Mouse (Mus musculus) thymus, postnatal 0 days (tissue): ENCODE data around the gene Acadl. TPM values are rescaled to one million over a fixed set of nuclear protein-coding genes. Genes with fewer than 3 reads are reported as not detected.

Experiments used
- DNase-seq: peaks from one replicate; pipeline ENCODE4 v3.0.0-alpha.2; 2015; ENCODE audit warnings: low spot score
- polyA plus RNA-seq: library from polyadenylated mRNA; unstranded; fragments of >200 nt; fragmentation: Nextera tagmentation; extraction: Ambion mirVana; gene quantifications from 2 replicates; pipeline ENCODE4 v1.2.1, GENCODE M21; 2015

Gene Acadl
- polyA plus RNA-seq: 77.5 and 89.0 TPM in 2 replicates

DNA sequence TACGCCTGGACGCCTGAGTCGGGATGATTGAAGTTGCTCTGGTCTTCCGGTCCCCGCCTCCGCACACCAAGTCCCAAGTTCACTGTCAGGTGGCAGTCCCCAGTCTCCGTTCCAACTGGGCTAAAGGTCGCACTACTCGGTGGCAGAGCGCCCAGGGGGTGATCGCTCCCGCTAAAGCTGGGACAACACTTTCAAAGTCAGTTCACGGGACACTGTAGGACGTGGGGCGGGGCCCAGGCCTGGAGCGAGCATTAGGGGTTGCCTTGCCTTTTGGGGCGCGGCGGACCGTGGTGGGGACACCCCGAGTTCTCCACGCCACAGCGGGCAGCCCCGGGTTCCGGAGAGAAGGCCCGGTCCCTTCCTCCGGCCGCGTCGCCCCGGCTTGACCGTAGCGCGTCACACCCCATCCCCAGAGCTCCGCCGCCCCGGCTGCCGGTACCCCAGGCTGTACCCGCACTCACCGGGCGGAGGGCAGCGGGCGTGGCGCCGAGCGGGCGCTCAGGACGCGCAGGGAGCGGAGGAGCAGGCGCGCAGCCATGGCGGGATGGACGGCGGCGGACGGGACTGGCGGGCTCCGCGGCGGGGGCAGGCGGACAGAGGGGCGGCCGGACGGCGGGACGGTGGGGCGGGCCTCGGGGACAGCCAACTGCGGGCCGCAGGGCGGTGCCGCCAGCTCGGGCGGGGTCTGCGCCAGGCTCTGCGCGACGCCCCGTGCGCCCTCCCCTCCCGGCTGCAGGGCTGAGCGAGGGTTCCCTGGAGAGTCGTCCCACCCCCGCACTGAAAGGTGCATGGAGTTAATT lies at the start of gene Acadl:
TSS of gene Acadl (minus strand) at position 566 of the 800 bp plus-strand sequence.
- DNase-seq: peak; percentile 61

DNA sequence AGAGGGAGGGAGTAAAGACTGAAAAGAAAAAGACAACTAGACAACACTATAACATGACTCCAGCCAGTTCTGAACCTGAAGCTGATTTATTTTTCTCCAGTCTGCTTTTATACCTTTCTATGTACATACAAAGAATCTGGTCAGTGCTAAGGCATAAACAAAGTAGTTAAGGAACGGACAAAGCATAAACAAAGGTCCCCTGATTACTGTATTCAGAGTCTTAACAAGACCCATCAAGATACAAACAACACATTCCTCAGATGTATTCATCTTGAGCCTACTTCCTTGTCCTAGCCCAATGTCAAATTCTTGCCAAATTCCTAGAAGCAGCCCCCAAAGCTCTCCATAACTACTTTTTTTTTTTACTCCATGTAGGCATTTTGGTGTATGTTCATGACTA lies 49.2 kb upstream of the Acadl start:
- no peak for DNase-seq

DNA sequence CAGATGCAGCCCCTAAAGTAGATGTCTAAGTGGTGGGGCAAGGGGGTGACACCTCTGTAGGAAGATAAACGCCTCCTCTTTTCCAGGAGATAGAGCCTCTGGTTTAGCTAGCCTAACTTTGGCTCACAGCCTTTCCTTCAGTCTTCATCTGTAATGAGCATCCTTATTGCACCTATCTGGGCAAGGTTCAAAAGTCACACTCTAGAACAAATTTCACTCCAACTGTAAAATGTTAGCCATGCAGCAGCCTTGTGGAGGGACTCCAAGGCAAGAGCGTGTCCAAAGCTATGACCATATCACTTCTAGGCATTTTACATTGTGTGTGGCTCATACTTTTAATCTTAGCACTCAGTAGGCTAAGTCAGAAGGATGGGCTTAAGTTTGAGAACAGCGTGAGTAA lies 39.5 kb upstream of the Acadl start:
- no peak for DNase-seq

DNA sequence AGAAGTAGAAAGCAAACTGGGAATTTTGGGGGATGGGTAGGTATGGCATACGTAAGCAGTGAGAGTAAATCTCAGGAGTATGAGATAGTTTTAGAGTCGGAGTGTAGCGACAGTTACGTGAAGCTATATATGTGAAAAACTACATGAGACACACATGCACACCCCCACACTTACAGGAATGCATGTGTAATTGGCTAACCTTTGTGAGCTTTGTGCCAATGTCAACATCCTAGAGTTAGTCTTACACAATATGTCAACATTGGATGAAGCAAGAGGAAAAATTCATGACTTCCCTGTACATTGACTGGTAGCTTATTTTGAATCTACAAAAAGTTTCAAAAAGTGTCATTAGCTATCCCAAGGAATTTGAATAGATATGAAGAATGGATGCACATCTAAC lies 37.9 kb upstream of the Acadl start:
- no peak for DNase-seq

DNA sequence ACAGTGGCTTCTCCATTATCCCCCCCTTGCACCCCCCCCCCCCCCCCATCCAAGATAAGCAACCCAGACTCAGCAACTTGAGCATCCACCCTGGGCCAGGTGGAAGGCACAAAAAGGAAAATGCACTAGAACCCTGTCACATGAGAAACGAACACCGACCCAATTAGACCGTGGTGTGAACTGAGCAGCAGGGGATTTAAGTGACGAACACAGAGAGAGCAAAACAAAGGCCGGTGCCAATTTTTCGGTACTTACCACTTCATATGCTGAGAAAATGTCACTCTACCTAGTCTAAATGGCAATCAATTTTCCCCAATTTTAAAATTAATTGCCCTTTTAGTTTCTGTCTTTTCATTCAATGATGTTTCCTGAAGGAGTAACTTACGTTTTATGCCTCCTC lies 35.2 kb upstream of the Acadl start:
- no peak for DNase-seq

DNA sequence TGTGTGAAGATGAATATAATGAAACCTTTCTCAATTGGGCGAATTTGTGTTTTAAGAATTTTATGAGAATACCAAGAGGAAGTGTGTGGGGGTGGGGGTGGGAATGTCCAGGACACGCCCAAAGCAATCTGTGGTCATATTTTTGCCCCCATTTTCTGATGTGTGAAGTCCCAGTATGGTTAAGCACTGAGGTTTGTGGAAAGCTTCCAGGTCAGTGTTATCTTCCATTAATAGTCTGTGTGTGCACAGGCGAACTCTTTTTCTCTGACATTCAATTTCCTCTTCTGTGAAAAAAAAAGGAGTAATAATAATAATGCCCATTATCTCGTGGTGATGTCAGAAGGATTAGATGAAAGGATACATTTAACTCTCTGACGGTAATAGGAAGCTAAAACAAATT lies 33.5 kb upstream of the Acadl start:
- no peak for DNase-seq

DNA sequence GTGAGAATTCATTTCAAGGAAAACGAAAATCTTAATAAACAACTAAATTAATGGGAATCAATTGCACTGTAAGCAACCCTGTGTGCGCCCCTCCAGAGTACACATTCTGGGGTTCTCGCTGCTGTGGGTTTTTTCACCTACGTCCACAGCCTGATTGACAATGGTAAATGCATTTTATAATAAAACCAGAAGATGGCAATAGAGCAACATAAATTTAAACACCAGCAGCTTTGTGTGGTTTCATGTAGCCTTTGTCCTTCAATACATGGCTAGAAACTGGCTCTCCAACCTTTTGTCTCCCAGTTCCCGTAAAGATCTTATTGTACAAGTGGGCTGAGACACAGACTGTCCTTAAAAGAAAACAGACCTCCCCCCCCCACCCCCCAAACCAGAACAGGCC lies 33.0 kb upstream of the Acadl start:
- DNase-seq: peak; percentile 26

DNA sequence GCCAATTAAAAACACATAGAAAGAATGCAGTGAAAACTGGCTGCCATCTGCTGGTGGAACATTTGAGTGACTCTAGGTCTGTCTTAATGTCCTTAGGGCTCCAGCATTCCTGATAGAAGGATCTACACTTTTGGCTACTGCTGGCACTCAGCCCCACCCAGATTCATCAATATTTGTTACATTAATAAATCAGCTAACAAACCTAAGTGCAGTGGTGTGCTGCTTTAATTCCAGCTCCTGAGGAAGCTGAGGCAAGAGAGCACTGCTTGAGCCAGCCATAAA lies 32.7 kb upstream of the Acadl start:
- DNase-seq: no peak

DNA sequence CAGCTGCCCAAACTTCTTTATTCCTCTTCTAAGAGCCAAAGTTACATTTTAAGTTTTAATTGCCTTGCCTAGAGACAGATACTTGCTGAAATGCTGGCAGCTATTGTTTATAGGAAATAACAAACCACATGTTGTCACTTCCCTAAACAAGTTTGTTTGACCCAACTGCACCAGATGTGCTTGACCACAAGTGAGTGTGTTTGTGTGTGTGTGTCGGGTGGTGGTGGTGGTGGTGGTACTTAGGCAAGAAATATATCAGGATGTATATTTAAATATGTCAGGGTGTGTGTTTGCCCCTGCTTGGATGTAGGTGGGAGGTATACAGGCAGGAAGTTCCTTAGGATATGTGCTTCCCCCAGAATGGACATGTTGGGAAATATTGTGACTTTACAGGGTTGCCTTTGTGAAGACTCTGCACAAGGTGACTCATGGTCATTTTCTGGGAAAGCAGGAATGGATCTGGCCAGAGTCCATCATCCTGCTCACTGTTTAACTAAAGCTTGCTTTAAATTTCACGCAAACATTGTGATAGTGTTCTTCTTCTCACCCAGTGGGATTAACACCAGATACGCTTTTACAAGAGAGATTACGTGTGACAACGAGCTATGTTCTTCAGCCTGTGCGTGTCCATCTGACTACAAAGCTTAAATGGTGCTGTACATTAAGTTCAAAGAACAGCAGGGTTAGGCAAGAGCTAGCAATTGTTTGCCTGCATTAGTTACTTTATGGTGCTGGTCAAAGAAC lies 32.2 kb upstream of the Acadl start:
- no peak for DNase-seq

DNA sequence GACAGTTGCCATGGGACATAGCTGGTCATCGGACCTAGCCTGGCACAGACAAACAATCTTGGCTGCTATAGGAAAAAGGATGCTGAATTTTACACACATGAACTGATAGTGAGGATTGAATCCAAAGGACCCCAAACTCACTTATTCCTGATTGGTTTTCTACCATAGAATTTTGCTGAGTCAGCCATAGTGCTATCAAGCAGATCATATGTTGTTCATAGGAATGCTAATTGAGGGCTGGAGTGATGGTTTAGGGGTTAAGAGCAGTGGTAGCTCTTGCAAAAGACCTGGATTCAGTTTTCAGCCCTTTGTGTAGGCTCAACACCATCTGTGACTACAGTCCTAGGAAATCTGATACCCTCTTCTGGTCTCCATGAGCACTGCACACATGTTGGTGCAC lies 24.1 kb upstream of the Acadl start:
- no peak for DNase-seq

DNA sequence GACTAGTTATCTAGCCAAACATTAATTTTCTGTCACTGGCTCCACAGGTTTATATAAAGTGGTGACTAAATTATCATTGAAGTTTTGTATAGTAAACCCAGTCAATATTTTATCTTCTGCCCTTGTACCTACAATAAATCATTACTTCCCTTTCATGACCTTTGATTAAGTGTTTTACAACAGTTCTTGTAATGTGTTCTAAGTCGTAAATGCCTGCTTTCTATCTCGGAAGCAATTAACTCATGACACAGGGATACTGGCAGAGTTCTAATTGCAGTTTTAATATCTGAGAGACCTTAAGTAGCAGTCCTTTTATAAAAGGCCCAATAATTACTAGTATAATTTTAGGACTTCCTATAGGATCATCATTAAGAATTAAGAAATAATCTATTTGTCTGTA lies 17.1 kb upstream of the Acadl start:
- no peak for DNase-seq

DNA sequence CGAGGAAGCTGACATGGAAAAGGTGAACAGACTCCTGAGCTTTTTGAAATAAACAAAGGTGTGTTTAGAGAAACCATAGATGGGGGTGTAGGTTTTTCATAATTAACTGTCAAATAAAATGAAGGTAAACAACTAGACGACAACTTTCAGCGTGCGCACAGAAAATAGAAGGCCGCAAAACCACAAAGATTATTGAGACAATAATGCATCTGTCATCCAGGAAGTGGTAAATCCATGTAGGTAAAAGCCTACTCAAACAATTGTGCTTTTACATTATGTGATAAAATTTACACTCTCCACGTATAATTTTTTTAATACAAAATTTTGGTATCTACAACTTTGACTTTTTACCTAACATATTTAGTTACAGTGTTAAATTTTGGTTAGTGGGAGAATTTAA lies 11.7 kb upstream of the Acadl start:
- DNase-seq: no peak

DNA sequence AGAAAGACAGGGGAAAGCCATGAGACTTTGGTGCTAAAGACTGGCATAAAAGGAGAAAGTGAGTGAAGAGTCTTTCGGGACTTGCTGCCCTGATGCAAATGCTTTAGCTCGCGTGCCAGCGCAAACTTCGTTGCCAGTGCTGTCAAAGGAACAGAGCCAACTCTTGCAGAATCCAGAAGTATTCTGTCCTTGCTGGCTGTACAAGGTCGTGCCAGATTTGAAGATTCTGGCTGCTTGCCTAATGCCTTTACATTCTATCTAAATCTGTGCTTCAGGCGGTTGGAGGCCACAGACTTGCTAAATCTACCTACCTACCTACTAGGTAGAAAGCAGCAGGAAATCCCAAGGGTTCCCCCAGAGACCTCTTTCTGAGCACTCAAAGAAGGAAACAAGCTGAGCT lies 8.5 kb upstream of the Acadl start:
- no peak for DNase-seq

DNA sequence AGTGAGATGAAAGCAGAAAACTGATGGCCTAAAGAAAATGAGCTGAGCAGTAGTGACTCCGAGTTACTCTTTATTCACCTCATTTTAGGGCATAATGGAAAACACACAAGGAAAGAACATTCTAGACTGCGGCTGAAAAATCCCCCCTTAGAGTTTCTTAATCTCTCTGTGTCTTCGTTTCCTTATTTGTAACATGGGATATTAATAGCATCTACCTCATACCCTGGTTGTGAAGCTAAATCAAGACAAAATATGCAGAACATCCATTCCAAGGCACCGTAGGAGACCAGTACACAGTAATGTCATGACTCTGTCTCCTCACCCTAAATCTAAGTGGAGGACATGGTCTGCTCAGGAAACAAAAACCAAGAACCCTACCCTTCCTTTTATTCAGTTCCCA lies 2.6 kb upstream of the Acadl start:
- no peak for DNase-seq

DNA sequence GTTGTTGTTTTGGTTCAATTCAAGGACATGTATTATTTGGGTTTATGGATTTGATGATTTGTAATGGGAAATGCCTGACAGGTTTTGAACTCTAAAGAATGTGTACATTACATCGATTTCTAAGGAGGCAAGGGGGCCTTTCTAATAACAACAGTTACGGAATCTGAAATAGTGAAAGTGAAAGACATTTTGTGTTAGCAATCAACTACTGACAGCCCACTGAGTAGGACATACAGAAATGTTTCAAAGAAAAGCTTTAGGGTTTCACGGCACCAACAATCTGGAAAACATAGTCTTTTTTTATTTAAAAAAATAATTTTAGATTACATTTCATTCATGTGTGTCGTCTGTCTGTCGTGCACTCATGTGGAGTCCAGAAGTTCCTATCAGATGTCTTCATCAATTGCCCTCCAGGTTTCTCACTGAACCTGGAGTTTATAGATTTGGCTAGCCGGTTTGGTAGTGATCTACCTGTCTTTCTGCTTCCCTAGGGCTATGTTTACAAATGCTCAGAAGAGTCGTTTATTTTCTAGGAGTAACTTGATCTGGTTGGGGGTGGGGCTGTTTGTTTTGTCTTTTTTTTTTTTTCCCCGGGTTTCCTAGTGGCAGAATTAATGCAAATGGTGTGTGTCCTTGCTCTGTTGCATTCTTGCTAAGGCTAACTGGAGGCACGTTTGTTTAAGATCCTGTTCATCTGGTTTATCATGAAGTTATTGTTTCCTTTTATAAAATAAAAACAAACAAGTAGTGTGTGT lies 841 bp upstream of the Acadl start:
- DNase-seq: peak; percentile 16

DNA sequence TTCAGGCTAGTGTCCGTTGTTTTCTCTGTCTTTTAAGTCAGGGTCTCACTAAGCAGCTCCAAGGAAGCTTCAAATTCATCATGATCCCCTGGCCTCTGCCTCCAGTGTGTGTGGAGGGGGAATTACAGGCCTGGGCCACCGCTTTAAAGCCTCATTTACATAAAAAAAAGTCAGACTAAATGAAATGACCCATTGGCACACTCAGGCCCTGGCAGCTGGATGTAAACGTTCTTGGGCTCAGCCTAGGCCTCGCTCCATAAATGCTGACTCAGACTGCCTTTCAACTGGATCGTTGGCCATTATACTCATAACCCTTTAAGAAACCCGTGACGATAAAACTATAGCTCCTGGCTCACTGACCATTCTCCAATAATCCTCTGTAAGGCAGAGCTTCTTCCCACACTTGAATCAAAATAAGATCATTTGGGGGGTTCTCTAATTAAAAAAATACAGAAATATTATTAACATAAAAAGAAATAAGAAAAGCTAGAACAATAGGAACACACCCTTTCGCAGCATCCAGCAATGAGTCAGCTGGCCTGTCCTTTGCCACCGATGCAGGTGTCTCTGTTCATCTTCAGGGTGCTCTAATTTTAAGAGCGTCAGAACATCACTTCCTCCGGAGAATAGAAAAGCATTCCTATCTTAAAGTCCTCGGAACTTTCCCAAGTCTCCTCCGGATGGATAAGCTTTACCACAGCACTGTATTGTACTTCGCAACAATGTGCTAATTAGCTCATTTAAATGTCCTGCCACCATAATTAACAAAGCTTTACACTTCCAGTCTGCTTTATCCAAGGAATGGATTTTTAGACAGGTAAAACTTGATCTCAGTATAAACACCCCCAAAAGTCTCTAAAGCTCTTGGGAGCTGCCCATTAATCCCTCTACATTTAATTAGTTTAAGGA lies 1.1 kb downstream of the Acadl start:
- DNase-seq: peak; percentile 7

DNA sequence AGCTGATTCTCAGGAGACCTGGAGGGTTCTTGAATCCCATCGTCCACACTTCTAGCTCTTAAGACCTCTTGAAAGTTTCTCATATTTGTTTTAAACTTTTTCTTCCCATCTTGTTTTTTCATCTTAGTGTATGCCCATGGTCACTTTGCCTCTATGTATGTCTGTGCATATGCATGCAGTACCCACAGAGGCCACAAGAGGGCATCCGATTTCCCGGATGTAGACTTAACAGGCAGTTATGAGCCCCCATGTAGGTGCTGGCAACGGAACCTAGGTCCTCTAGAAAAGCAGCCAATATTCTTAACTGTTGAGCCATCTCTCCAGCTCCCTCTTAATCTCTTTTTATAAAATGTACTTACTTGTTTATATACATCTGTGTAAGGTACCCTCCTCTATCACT lies 15.6 kb downstream of the Acadl start:
- peak; percentile 53 for DNase-seq

DNA sequence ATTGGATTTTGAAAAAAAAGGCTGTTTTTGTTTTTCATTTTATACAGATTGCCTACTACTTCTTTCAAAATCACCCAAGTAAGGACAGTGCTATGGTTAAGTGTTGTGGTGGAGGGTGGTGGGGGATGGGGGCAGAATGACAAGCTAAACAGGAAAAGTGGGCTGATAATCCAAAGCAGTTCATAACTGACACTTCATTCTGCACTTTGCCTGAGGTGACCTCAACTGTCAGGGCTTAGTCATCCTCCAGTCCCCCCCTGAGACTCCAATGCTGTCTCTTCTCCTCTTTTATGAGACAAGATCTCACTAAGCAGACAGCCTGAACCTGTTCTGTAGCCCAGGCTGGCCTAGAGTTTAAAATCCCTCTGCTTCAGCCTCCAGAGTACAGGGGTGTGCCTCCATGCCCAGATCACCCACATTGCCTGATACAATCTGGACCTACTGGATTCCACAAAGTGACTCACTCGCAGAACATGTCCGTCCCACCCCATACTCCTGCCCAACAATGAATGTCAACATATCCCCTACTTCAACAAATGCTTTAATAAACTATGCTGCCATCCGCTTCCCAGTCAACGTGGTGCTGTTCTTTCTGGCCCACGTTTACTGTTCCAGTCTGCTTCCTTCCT lies 17.3 kb downstream of the Acadl start:
- DNase-seq: no peak

DNA sequence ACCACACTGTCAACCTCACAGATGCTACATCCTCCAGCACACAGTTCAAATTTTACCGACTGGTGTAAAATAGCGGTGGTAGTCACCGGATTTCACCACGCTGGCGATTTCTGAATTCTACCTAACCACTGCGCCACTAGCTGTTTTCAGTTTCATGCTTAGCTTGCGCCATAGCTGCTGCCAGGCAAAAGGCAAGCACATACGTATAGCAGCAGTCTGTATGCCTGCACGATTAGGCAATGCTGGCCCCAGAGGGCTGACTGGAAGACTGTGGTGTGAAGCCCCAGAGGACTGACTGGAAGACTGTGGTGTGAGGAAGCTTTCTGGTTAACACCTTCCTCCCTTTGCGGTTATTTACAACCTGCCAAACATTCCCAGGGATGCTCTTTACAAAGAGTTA lies 21.1 kb downstream of the Acadl start:
- DNase-seq: no peak

DNA sequence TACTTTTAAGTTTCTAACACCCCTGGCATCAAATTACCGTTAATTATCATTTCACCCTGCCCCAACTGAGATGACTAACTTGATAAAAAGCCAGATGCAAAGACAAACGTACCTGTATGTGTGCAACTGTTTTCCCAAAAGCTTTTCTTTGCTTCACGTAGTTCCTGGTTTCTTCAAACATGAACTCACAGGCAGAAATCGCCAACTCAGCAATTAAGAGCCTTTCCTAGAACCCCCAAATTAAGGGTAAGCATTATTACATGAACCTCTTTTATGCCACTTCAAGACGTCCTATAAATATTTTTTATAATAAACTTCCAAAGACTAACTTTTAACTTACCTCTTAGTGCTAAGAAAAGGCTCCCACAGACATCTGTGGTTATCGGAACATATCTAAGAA lies 21.6 kb downstream of the Acadl start:
- DNase-seq: no peak
